Mouse (Mus musculus) layer of hippocampus, postnatal 36 days (tissue): Measurements from ENCODE around the gene Mrpl49. TPM values are rescaled to one million over a fixed set of nuclear protein-coding genes. Genes with fewer than 3 reads are reported as not detected.

Experiments
- DNase-seq, 2 experiments: peaks; one replicate each; pipeline ENCODE4 v3.0.0; 2022
- total RNA-seq, 2 experiments: library from RNA; stranded (reverse); gene quantifications; 2 replicates each; pipeline ENCODE4 v1.2.3; 2021

Gene Mrpl49
- 10 to 100 TPM; 46.8 to 47.9 TPM for total RNA-seq

- DNase-seq, result peak; percentile 98 to 99
Observed at GRCm38 (mm10) chr19:6057313-6058096, at the start of gene Mrpl49, which contains the start of gene Fau. Gene Mrpl49 (minus strand): TSS chr19:6057785. Gene Fau (plus strand): TSS chr19:6057844.

GRCm38 (mm10) chr19:6105586-6105985 lies 48.0 kb upstream of the Mrpl49 start, which contains the start of gene Naaladl1:
Gene Naaladl1 (plus strand): TSS chr19:6105782.
- no peak for DNase-seq

GRCm38 (mm10) chr19:6104476-6104875 lies 46.9 kb upstream of the Mrpl49 start:
- no peak for DNase-seq

- no peak for DNase-seq
Observed at GRCm38 (mm10) chr19:6102169-6102853, 44.7 kb upstream of the Mrpl49 start.

GRCm38 (mm10) chr19:6101186-6101585 lies 43.6 kb upstream of the Mrpl49 start:
- DNase-seq, result no peak

GRCm38 (mm10) chr19:6097847-6098246 lies 40.3 kb upstream of the Mrpl49 start:
- no peak for DNase-seq

- DNase-seq, result no peak
Observed at GRCm38 (mm10) chr19:6094119-6094518, 36.5 kb upstream of the Mrpl49 start, which contains the start of gene AC131692.1. Gene AC131692.1 (plus strand): TSS chr19:6094419.

GRCm38 (mm10) chr19:6088841-6089240 lies 31.3 kb upstream of the Mrpl49 start:
- no peak for DNase-seq

GRCm38 (mm10) chr19:6085417-6085879 lies 27.9 kb upstream of the Mrpl49 start:
- peak in 1 of 2 experiments; percentile 5 for DNase-seq

- DNase-seq, result peak; percentile 96
Observed at GRCm38 (mm10) chr19:6084478-6085248, 27.1 kb upstream of the Mrpl49 start, which contains the start of the genes Zfpl1 and Cdca5. Gene Zfpl1 (minus strand): TSS chr19:6084956. Gene Cdca5 (plus strand): TSS chr19:6084983.

- peak in 1 of 2 experiments; percentile 4 for DNase-seq
Observed at GRCm38 (mm10) chr19:6082156-6082555, 24.6 kb upstream of the Mrpl49 start, which contains the start of gene Gm28374. Gene Gm28374 (minus strand): TSS chr19:6082256.

- DNase-seq, result no peak
Observed at GRCm38 (mm10) chr19:6079983-6080480, 22.4 kb upstream of the Mrpl49 start, which contains the start of gene Tmem262. Gene Tmem262 (plus strand): TSS chr19:6080033.

- DNase-seq, result peak; percentile 79 to 83
Observed at GRCm38 (mm10) chr19:6076564-6077393, 19.2 kb upstream of the Mrpl49 start, which contains the start of gene Vps51. Gene Vps51 (minus strand): TSS chr19:6077231.

GRCm38 (mm10) chr19:6073889-6074288 lies 16.3 kb upstream of the Mrpl49 start:
- DNase-seq, result no peak

- no peak for DNase-seq
Observed at GRCm38 (mm10) chr19:6071261-6071660, 13.7 kb upstream of the Mrpl49 start.

- DNase-seq, result no peak
Observed at GRCm38 (mm10) chr19:6070571-6071250, 13.1 kb upstream of the Mrpl49 start.

GRCm38 (mm10) chr19:6069851-6070250 lies 12.3 kb upstream of the Mrpl49 start:
- DNase-seq, result no peak

- no peak for DNase-seq
Observed at GRCm38 (mm10) chr19:6068951-6069350, 11.4 kb upstream of the Mrpl49 start.

GRCm38 (mm10) chr19:6067724-6068415 lies 10.3 kb upstream of the Mrpl49 start, which contains the start of gene Tm7sf2:
Gene Tm7sf2 (minus strand): TSS chr19:6068373.
- peak; percentile 86 to 87 for DNase-seq
